Mouse (Mus musculus) right cerebral cortex, adult 2 months (tissue): ENCODE measurements at regions not wholly inside any gene's neighbourhood (a gene's known extent, or its start where the extent isn't known, plus 50 kb on each side); places are given as distances from the start of the nearest gene placed in this dataset.

ENCODE experiments used
- DNase-seq, 2 experiments: peaks; one replicate each; pipeline ENCODE4 v3.0.0; 2021 to 2022; ENCODE audit warnings: low spot score in 2 of 2

DNA sequence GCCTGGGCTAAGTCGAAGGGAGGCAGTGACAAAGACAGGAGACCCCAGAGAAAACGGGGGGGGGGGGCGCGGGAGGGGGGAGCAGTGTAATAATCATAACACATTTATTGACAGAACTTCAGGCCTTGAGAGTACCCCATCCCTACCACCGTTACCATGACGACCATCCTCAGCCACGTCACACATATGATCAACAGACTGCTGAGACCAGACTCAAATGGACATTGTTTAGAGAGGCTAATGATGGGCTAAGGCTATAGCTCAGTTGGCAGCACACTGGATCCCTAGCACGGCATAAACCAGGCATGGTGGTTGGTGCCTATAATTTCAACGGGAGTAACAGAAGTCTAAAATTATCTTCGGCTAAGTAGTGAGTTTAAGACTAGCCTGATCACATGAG, 565.8 kb upstream of the Adam5 start:
- DNase-seq: no peak

DNA sequence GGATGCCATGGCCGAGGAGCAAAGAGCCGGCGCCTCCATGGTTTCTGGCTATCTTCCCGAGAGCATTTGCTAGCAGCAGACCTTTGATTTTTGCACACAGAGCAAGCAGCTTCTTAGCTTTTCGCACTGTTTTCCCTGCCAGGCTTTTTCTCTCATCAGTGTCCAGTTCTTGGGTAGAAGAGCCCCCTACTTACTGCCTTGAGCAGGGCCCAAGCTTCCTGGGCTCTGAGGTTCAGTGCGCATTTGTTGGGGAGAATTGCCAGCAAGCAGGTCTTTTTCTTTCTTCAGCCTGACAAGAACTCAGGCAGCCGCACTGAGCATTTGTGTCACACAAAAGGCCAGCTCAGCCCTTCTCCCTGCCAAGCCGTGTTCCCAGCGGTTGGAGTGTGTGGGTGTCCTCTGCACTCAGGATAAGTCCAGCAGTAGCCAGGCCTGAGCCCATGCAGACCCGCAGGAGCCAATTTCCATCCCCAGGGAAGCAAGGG, 565.2 kb upstream of the Adam5 start:
- DNase-seq: peak; percentile 12 to 42

DNA sequence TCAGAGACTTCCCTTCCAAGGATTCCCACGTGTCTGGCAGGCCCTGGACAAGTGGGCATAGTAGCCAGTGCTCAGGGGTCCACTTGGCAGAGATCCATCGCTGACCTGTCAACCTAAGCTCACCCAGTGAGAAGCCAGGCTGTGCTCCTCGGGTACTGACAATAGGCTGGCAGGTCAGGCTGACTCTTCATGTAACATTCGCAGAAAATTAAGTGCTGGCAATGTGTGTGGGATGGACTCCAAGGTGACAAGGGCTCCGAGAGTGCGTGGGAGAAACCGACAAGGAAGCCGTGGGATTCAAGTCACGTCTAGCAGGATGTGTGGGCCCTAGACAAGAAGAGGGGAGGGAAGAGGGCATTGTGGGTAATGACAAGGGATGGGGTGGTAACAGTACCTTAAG, 564.6 kb upstream of the Adam5 start:
- peak; percentile 43 to 54 for DNase-seq

DNA sequence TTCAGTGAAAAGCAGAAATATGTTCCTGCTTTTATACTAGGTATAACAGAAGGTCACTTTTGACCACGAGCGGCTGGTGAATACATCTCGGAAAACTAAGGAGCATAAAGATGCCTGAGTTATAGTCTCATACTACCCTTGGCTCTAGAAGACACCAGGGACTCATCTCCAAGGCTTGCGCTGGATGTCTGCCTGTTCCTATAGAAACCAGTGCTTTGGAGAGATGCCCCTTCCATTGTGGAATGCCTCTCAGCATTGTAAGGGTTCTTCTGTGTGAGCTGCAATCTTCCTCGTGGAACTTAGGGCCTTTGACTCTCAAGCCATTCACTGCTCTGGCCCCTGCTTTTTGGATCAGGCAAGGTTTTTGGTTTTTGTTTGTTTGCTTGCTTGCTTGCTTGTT, 561.0 kb upstream of the Adam5 start:
- peak in 1 of 2 experiments; percentile 32 for DNase-seq

DNA sequence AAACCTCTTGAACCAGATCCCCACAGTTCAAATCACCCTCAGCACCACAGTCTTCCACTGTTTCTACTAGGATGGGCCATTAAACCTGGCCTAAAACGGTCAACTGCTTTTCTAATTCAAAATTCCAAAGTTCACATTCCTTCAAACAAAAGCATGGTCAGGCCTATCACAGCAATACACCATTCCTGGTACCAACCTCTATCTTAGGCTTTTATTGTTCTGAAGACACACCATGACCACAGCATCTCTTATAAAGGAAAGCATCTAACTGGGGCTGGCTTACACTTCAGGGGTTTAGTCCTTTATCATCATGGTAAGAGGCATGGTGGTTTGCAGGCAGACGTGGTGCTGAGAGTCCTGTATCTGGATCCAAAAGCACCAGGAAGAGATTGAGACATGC, 560.4 kb upstream of the Adam5 start:
- DNase-seq: no peak

DNA sequence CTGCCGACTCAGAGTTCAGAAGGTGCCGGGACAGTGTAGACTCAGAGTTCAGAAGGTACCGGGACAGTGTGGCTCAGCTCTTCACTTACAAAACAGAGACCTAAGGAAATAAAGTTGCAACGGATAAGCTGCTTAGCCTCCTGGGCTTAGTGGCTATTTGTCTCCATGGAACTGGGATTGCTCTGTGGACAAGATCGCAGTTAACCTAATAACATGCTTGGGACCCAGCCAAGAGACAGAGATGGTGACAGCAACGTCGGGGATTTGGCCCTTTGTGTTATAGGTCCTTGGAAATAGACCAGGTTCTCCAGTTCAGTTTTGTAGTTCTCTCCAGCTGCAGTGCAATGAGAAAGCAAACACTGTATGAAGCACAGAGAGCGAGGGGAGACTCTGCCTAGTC, 549.1 kb upstream of the Adam5 start:
- no peak for DNase-seq

DNA sequence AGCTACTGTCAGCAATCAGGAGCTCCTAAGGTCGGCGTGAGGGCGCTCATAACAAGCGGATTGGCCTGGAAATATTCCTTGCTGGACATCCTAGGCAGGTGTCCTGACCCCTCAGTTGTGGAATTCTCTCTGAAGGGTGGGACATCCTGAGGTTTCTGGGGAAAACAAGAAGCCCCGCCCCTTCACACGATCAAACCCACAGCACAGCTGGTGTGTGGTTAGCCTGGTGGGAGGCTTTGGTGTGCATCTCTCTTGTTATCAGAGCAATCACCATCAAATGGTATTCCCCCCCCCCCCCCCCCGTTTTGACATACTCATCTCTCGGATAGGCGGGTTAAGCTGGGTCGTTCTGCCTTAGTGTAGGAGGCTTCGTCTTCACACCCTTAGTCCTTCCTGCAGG, 546.8 kb upstream of the Adam5 start:
- DNase-seq: no peak

DNA sequence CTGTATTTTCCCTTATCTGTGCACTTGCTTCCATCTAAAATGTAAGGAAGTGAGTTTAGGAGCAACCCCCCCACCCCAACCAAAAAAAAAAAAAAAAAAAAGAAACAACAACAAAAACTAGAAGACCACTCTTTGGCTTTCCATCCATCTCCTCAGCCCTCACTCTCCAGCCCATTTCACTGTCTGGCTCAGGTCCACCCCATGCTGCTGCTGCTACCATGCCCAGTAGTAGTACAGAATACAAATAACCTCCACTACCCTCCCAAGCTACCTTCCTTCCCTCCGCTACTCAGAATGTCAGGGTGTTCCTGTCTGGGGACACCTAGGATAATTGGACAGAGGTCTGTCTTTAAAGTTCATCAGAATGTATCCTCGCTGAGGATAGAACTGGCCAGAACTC, 545.2 kb upstream of the Adam5 start:
- DNase-seq: no peak

DNA sequence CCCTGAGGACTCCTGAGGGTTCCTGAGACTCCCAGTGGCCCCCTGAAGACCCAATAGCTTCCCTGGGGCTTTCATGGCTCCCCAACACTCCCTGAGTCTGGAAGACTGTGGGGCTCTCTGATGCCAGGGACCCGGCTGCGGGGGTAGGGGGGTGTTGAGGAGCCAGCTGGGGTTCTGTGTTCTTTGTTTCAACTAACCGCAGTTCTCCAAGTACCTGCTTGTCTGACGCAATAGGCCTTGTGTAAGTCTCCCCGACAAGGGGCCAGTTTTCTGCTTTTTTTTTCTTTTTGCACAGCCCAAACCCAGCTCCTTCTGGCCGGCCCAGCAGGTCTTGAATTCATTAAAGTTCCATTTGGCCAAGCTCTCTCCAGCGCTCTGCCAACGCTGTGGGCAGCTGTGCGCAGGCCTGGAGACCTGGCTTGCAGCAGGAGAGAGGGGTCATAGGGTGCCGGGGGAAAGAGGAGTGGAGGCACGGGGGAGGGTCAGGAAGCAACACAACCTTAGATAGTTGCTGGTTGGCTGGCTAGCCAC, 544.5 kb upstream of the Adam5 start:
- DNase-seq: no peak

DNA sequence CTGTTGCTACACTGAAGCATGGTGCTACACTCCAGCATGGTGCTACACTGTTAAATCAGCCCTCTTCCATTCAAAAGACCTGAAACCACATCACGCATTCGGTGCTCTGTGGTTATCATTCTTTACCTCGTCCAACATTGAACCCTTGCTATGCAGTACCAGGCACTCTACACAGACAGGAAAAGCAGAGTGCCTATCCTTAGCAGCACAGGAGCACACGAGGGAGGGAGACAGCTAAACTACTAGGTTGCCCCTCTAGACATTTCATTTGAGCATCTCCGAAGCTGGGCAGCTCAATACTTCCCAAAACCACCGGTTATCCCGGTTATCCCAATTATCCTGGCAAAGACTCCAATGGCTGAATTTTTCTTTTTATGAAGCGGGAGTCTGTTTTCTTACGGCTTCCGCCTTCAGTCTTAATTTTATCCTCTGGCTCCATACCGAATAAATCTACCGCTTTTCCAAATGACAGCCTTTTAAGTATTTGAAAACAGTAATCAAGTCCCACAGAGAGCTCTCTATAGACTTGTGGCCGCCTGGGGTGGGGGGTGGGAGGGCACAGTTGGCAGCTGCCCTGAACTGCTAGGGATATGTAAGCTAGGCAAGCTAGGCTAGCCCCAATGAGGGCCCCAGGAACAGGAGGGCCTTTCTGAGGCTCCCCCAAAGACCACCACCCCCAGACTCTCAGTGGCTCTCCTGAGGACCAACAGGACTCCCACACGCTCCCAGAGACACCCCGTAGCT, 543.8 kb upstream of the Adam5 start:
- DNase-seq: no peak

DNA sequence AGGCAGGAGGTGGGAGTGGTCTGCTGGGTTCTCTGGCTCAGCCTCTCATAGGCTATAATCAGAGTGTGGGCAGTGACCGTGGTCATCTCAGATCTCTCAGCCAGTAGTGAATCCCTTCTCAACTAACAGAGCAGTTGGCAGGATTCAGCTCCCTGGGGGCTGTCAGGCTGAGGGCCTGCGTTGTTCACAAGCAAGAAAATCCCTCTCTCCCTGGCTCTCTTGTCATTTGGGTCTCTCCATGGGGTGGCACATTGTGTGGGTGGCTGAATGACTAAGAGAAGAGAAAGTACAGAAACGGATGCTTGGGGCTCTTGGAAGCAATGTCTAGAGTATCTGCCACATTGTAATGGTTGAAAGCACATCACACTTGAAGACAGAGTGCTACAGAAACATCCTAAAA, 542.0 kb upstream of the Adam5 start:
- DNase-seq: peak; percentile 63 to 66

DNA sequence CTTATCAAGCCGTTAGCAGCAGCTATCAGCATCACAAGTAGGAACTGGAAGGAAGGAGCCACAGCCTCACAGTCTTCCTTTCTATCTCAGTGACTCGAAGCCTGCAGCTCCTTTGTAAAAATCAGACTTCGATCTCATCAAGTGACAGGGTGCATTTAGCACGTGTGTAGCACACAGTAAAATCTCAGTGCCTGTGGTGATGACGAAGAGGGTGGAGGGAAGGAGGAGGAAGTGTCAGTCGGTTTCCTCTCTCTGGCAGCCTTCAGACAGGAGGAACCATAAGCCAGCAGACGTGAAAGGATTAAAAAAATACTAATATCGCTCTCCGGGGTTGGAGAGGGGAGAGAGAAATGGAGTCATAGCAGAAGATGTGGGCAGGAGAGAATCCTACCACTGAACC, 538.5 kb upstream of the Adam5 start:
- DNase-seq: no peak

DNA sequence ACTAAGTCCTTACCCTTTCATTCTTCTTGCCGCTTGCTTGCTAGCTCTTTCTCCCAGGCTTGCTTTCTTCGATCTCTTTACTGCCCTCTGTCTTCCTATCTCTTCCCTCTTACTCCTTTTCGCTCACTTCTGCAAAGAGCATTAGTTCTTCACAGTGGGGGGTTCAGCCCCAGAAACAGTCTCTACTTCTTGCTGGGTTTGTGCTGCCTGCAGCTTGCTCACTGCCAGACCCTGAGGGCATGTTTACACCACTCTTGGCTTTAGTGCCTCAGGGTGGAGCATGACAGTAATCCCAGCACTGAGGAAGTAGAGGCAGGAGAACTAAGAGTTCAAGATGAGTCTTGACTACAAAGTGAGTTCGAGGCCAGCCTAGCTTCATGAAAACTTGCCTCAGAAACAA, 538.0 kb upstream of the Adam5 start:
- no peak for DNase-seq

DNA sequence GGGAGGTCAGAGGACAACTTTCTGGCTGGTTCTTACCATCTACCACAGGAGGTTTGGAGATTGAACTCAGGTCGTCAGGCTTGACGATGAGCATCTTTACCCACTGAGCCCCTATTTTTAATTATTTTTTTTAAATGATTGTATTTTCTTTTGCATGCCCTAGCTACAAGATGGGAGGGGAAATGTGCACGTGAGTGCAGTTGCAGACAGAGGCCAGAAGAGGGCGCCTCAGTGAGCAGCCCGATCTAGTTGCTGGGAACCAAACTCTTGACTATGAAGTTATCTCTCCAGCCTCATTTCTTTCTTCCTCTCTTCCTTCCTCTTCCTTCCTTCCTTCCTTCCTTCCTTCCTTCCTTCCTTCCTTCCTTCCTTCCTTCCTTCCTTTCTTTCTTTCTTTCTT, 537.3 kb upstream of the Adam5 start:
- no peak for DNase-seq

DNA sequence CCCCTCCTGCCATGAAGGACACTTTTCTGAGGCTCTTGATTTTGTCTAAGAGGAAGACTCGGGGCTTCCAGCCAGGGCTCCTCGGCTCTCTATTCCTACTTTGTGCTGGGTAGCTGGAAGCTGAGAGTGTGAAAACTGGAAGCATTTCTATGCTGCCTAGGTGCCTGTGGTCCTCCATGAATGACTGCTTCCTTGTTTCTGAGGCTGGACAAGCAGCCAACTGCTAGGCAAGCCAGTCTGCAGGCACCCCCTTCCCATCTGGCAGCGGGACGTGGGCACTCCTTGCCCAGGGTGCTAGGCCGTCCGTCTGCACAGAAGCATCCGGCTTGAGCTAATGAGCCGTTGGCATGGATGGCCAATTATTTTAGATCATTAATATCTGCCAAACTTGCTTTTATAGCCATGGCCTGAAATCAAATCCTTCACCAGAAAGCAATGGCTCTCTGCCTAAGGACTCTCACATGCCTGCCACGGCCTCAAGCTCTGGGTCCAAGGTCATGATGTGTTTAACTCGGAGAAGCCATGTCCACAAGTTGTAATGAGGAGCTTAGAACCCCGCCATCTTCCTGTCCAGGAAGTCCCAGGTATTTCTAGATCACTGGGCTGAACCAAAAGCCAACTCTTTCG, 534.5 kb upstream of the Adam5 start:
- DNase-seq: peak; percentile 33 to 43

DNA sequence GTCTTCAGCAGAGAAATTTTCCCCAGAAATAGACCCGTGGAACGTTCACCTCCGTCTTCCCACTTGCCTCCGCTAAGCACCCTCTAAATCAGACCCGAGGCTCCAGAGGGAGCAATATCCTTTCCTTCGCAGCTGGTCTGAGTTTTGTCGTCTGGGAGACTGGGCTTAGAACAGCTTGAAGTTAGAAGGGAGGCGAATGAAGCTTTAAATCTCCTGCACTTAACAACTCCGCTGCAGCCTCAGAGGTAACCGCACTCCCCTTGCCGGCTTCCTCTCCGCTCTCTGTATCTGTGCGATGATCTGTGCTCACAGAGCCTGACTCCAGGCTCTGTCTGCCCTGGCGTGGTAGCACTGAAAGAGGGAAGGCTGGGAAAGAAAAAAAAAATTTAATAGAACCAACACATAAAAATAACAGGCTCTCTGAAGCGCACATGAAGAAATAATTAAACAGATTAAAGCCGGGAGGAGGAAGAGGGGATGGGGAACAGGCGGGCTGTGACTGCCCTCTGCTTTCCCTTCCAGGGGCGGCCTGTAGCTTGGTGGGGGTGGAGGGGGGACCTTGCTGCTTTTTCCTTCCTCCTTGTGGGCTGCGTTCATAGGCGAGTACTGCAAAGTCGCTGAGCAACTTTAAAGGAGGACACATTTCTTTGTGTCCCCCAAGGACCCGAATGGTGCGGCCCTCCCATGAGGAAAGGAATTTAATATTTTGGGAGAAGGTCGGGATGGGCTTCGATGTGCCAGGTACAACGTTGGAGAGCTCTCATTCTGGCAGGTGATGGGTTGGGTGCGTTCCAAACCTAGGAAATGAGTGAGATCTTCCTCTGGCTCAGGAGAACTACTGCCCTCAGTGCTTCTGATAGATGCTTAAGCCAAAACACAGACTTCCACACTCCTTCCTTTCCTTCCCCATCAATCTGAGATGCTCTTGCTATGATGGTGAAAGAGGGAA, 529.9 kb upstream of the Adam5 start:
- peak in 1 of 2 experiments; percentile 14 for DNase-seq

DNA sequence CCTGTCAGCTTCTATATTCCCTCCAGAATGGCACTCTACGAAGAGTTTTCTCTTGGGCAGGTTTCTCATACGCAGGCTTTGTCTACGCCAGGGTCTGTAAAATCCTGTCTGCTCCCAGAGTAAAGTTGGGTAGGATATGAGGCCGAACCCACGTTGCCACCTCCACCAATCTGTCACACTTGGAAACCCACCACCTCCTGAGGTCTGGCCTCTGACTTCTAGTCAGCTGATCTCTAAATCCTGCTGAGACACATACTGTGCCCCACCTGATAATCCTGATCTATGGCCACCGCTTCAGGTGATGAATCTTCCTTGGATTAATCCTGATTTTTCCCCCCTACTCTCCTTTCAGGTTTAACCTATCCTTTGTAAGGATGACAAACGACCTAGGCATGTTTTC, 529.2 kb upstream of the Adam5 start:
- no peak for DNase-seq

DNA sequence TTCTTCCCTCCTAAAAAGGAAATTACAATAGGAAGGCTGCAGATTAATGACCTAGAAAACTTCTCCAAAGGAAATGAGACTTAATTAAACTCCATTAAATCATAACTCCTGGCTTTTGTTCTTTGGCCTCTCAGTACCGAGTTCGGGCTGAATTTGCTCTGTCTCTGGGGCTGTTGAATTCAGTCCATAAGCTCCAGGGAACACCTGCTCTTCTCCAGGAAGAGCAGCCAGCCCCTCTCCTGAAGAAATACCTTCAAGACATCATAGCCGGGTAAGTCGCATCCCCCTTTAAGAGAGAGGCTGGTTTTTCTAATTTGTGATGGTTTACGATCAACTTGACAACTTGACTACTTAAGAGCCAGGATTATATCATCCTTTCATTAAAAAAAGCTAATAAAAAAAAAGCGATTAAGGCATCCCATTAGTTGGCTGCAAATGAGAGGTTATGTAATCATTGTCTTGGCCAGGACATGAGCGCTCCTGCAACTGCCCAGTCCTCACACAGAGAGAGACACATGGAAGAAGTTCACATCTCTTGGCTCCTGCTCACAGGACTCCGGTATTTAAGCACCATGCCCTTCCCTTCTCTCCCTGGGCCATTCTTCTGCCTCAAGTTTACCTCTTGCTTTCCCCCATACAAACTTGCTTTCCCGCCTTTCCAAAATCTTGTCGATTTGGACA, 524.0 kb upstream of the Adam5 start:
- DNase-seq: no peak

DNA sequence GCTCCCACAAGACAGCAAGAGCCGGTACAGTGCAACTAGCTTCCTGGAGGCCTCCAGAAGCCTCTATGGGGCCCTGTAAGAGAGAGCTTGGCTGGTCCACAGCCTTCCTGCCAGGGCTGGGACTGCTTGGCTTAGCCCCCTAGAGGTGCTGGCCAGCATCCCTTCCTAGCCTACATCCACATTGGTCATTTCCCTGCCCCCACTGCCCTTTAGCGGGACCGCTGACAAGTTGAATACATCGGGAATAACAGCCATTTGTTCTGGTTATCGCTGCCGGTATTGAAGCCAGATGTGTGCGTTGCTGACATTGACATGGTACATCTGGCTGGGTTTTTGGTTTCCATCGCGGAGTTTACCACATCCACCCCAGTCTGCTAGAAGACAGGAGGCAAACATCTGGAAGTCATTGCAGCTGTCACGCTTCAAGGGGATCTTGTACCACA, 519.0 kb upstream of the Adam5 start:
- no peak for DNase-seq

DNA sequence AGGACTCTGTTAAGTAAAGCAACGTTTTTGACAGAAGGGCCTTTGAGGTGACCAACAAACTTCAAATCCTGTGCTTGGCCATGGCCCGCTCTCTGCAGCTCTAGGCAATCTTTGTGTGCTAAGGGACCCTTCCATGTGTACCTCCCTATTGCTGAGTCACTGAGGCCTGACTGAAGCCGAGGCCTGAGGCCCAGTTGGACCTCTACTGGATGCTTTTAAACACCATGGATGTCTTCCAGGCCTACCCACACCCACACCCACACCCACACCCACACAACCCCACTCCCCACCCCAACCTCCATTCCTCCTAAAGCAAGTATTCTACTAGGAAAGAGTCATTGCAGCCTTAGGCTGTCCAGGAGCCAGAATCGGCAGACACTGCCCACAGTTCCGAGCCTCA, 518.3 kb upstream of the Adam5 start:
- DNase-seq: no peak

DNA sequence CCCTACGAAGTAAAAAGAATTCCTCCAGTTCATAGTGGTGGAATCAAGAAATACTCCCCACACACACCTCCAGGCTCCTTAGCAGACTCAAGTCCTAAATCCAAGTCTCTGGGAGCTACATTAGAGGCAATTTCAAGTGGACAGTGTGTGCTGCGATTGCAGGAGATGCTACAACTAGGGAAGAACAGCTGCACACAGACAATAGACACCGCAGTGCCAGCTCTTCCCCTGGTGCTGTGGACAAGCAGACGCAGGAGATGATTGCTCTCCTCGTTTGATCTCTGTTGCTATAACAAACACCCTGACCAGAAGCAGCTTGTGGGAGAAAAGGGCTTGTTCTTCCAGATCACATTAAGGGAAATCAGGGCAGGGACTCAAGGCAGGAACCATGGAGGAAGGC, 517.1 kb upstream of the Adam5 start:
- DNase-seq: no peak

DNA sequence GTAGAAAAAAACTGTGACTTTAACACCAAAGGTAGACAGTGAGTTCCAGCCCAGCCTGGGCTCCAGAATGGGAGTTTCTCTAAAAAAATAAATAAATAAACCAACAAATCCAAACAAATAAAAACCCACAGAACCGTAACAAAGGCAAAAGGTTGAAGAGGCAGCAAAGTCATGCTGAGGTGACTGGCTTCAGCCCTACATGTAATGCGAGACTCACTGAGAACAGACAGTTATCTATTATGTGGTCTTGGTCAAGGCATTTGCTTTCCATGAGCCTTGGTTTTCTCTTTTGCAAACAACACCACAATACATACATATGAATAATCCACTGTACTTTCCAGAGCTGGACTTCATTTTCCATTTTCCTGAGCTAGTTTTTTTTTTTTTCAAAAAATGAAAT, 516.6 kb upstream of the Adam5 start:
- no peak for DNase-seq
